Mouse (Mus musculus): ENCODE data around the gene Spag5. TPM values are rescaled to one million over a fixed set of nuclear protein-coding genes. Genes with fewer than 3 reads are reported as not detected.

The Spag5 gene
- polyA plus RNA-seq, 1 experiment = 68.8 TPM

DNA sequence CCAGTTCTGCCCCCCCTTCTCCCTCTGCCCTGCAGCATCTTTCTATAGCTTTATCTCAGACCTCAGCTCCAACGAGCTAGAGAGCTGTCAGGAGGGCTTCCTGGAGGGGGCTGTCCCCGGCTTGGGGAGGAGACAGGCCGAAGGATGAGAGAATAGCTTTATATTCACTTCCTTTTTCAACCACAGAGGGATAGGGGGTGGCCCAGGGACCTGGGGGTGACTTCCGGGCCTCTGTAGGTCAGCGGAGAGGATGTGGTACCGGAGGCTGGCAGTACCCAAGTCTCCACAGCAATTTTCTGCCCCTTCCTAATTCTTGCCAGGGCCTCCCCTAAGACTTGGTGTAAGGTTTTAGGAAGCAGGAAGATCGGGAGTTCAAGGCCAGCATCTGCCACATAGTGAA lies 44.5 kb downstream of the Spag5 start:
- Histone ChIP-seq H3K9ac (ENCODE audit: low read depth, poor library complexity, severe bottlenecking) (no peak overlapping the region), H3K4me3 (ENCODE audit: low read depth, low read length) (no peak overlapping the region), H3K27me3 (ENCODE audit: control insufficient read depth, insufficient read depth, low read length, poor library complexity, severe bottlenecking) (no peaks in the 10 kb centered on the region), H3K4me1 (ENCODE audit: control insufficient read depth, insufficient read depth, low read length) (peaks cover 2% of the 10 kb centered on the region), H3K36me3 (ENCODE audit: control insufficient read depth, insufficient read depth, low read length, poor library complexity, severe bottlenecking) (peaks cover 2% of the 10 kb centered on the region; the same call in 1 of the 2 replicates), H3K9me3 (replicated peaks; ENCODE audit: control insufficient read depth, insufficient read depth, low read length, poor library complexity, severe bottlenecking) (no peaks in the 10 kb centered on the region), H3K27ac (ENCODE audit: insufficient read depth, low read length) (no peak overlapping the region)
- no peak for TF ChIP-seq CTCF (IDR thresholded peaks at IDR 0.05; ENCODE audit: low read depth, low read length)
- no peak for TF ChIP-seq POLR2A (IDR thresholded peaks at IDR 0.05; ENCODE audit: insufficient read depth, low read length)
- no peak for TF ChIP-seq EP300 (IDR thresholded peaks at IDR 0.05; ENCODE audit: insufficient read depth, low read depth, low read length)

DNA sequence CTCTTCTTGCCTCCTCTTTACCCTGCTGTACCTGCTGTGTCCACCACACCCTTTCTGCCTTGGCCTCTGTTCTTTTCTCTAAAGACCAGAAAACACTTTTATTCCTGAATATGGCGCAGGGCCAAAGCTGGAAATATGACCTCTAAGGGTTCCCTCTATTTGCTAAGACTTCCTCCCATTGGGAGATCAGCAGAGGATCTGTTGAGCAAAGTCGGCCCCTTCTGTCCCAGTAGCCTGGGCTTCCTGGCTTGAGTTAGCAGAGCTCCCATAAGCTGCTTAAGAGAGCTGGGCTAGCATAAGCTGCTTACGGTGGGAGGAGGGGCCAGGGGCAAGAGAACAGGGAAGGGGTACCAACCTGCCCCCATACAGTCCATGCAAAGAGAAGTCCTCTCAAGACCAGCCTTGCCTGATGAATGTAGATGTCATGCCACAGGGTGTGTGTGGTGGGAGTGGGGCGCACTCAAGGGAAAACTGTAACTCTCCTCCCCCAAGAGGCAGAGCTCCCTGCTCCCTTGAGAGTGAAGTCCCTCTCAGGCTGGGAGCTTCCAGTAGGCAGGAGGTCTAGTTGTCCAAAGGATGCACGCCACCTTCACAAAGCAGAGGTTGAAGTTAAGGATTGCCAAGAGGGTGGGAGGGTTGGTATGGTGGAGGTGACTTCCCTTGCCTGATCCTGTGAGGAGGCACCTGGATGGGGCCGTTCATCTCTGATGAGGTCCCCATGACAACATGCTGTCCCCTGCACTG lies 45.2 kb downstream of the Spag5 start:
- Histone ChIP-seq H3K4me1 (ENCODE audit: control insufficient read depth, insufficient read depth, low read length) (peaks cover 2% of the 10 kb centered on the region), H3K27ac (ENCODE audit: insufficient read depth, low read length) (no peak overlapping the region)

GRCm38 (mm10) chr11:78347070-78347754 lies 45.9 kb downstream of the Spag5 start:
- Histone ChIP-seq H3K9me3 (replicated peaks; ENCODE audit: control insufficient read depth, insufficient read depth, low read length, poor library complexity, severe bottlenecking) (no peaks in the 10 kb centered on the region), H3K9ac (ENCODE audit: low read depth, poor library complexity, severe bottlenecking) (peak overlapping the region; percentile 52), H3K4me3 (ENCODE audit: low read depth, low read length) (peak overlapping the region; percentile 10; the same call in 1 of the 2 replicates), H3K36me3 (ENCODE audit: control insufficient read depth, insufficient read depth, low read length, poor library complexity, severe bottlenecking) (no peaks in the 10 kb centered on the region; the same call in 1 of the 2 replicates), H3K4me1 (ENCODE audit: control insufficient read depth, insufficient read depth, low read length) (peaks cover 2% of the 10 kb centered on the region), H3K27ac (ENCODE audit: insufficient read depth, low read length) (no peak overlapping the region), H3K27me3 (ENCODE audit: control insufficient read depth, insufficient read depth, low read length, poor library complexity, severe bottlenecking) (no peaks in the 10 kb centered on the region)
- TF ChIP-seq EP300 (IDR thresholded peaks at IDR 0.05; ENCODE audit: insufficient read depth, low read depth, low read length) = no peak
- peak; percentile 73 for TF ChIP-seq CTCF (IDR thresholded peaks at IDR 0.05; ENCODE audit: low read depth, low read length)
- TF ChIP-seq POLR2A (IDR thresholded peaks at IDR 0.05; ENCODE audit: insufficient read depth, low read length) = no peak

More for the DNA sequence above, 45.2 kb downstream of the Spag5 start:
- Histone ChIP-seq H3K9ac (ENCODE audit: low read depth, poor library complexity, severe bottlenecking) (no peak overlapping the region), H3K9me3 (replicated peaks; ENCODE audit: control insufficient read depth, insufficient read depth, low read length, poor library complexity, severe bottlenecking) (no peaks in the 10 kb centered on the region), H3K4me3 (ENCODE audit: low read depth, low read length) (no peak overlapping the region), H3K36me3 (ENCODE audit: control insufficient read depth, insufficient read depth, low read length, poor library complexity, severe bottlenecking) (no peaks in the 10 kb centered on the region; the same call in 1 of the 2 replicates), H3K27me3 (ENCODE audit: control insufficient read depth, insufficient read depth, low read length, poor library complexity, severe bottlenecking) (no peaks in the 10 kb centered on the region)
- TF ChIP-seq POLR2A (IDR thresholded peaks at IDR 0.05; ENCODE audit: insufficient read depth, low read length) = no peak

GRCm38 (mm10) chr11:78347908-78348307 lies 46.6 kb downstream of the Spag5 start:
- Histone ChIP-seq H3K9me3 (replicated peaks; ENCODE audit: control insufficient read depth, insufficient read depth, low read length, poor library complexity, severe bottlenecking) (no peaks in the 10 kb centered on the region), H3K36me3 (ENCODE audit: control insufficient read depth, insufficient read depth, low read length, poor library complexity, severe bottlenecking) (no peaks in the 10 kb centered on the region; the same call in 1 of the 2 replicates), H3K4me3 (ENCODE audit: low read depth, low read length) (peak overlapping the region; percentile 10; the same call in 1 of the 2 replicates), H3K9ac (ENCODE audit: low read depth, poor library complexity, severe bottlenecking) (peak overlapping the region; percentile 52), H3K27ac (ENCODE audit: insufficient read depth, low read length) (no peak overlapping the region), H3K27me3 (ENCODE audit: control insufficient read depth, insufficient read depth, low read length, poor library complexity, severe bottlenecking) (no peaks in the 10 kb centered on the region), H3K4me1 (ENCODE audit: control insufficient read depth, insufficient read depth, low read length) (peaks cover 2% of the 10 kb centered on the region)
- no peak for TF ChIP-seq EP300 (IDR thresholded peaks at IDR 0.05; ENCODE audit: insufficient read depth, low read depth, low read length)

DNA sequence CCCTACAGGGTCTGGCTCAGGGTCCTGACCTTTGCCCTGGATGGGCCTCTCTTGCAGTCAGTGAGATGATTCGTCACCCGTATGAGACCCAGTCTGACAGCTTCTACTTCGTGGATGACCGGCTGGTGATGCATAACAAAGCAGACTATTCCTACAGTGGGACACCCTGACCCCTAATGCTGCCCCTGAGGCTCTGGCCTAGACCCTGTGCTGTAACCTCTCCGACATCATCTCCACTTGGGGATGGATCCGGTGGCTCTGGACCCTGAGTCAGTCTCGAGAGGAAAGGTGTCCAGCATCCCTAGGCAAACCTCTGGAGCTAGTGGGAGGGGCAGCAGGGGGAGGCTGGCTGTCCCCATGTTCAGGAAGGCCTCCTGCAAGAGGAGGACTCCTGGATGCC lies 47.1 kb downstream of the Spag5 start:
- Histone ChIP-seq H3K9ac (ENCODE audit: low read depth, poor library complexity, severe bottlenecking) (no peak overlapping the region), H3K27ac (ENCODE audit: insufficient read depth, low read length) (no peak overlapping the region), H3K4me3 (ENCODE audit: low read depth, low read length) (no peak overlapping the region), H3K36me3 (ENCODE audit: control insufficient read depth, insufficient read depth, low read length, poor library complexity, severe bottlenecking) (no peaks in the 10 kb centered on the region; the same call in 1 of the 2 replicates), H3K27me3 (ENCODE audit: control insufficient read depth, insufficient read depth, low read length, poor library complexity, severe bottlenecking) (no peaks in the 10 kb centered on the region), H3K9me3 (replicated peaks; ENCODE audit: control insufficient read depth, insufficient read depth, low read length, poor library complexity, severe bottlenecking) (no peaks in the 10 kb centered on the region), H3K4me1 (ENCODE audit: control insufficient read depth, insufficient read depth, low read length) (peaks cover 4% of the 10 kb centered on the region)
- TF ChIP-seq EP300 (IDR thresholded peaks at IDR 0.05; ENCODE audit: insufficient read depth, low read depth, low read length) (no peak), CTCF (IDR thresholded peaks at IDR 0.05; ENCODE audit: low read depth, low read length) (no peak), POLR2A (IDR thresholded peaks at IDR 0.05; ENCODE audit: insufficient read depth, low read length) (no peak)

All from ES-Bruce4 (cell line).